Mouse (Mus musculus) stomach, postnatal 0 days (tissue): ENCODE results near the gene Fdxr. TPM values are rescaled to one million over a fixed set of nuclear protein-coding genes. Genes with fewer than 3 reads are reported as not detected.

Source experiments
- ATAC-seq: fragments of 200-750 bp; cut with Nextera tagmentation; 2 replicates; pipeline ENCODE4 v1.8.0; 2017; ENCODE audit not compliant: low FRiP score, low TSS enrichment
- DNase-seq: peaks from one replicate; pipeline ENCODE4 v3.0.0-alpha.2; 2016; ENCODE audit warnings: low spot score
- H3K27ac ChIP-seq: fragments of 300-500 bp; sonication (generic); replicated peaks from 2 replicates; pipeline ENCODE4 v1.5.1; 2014; ENCODE audit warnings: mild to moderate bottlenecking, control low read depth
- H3K27me3 ChIP-seq: fragments of 300-500 bp; sonication (generic); 2 replicates; pipeline ENCODE4 v1.6.1; 2014; ENCODE audit warnings: low read length; ENCODE audit not compliant: control insufficient read depth, insufficient read depth
- H3K36me3 ChIP-seq: fragments of 300-500 bp; sonication (generic); 2 replicates; pipeline ENCODE4 v1.6.1; 2014; ENCODE audit warnings: low read length, mixed read lengths; ENCODE audit not compliant: control insufficient read depth, insufficient read depth
- H3K4me1 ChIP-seq: fragments of 300-500 bp; sonication (generic); replicated peaks from 2 replicates; pipeline ENCODE4 v1.6.1; 2014; ENCODE audit warnings: antibody characterized with exemption; ENCODE audit not compliant: control insufficient read depth, insufficient read depth
- H3K4me2 ChIP-seq: fragments of 300-500 bp; sonication (generic); replicated peaks from 2 replicates; pipeline ENCODE4 v1.6.1; 2014; ENCODE audit warnings: low read depth, mild to moderate bottlenecking, control low read depth, moderate library complexity
- H3K4me3 ChIP-seq: fragments of 300-500 bp; sonication (generic); 2 replicates; pipeline ENCODE4 v1.5.1; 2014; ENCODE audit warnings: low read depth, low read length, control low read depth
- H3K9ac ChIP-seq: fragments of 300-500 bp; sonication (generic); 2 replicates; pipeline ENCODE4 v1.6.1; 2014; ENCODE audit warnings: mild to moderate bottlenecking, low read length, control low read depth, mixed read lengths
- H3K9me3 ChIP-seq: fragments of 300-500 bp; sonication (generic); 2 replicates; pipeline ENCODE4 v1.6.1; 2016; ENCODE audit warnings: low read length; ENCODE audit not compliant: control insufficient read depth
- CTCF ChIP-seq: IDR thresholded peaks from 2 replicates; pipeline ENCODE4 v1.5.1; 2016; ENCODE audit warnings: antibody characterized with exemption, low read depth, mild to moderate bottlenecking, moderate library complexity
- EP300 ChIP-seq: optimal IDR thresholded peaks from 2 replicates; pipeline ENCODE3; 2016; ENCODE audit warnings: antibody characterized with exemption
- WGBS: fragments of 180-500 bp; shearing (Covaris S2); extraction: QIAGEN DNeasy Blood & Tissue Kit; methylation state at CpG from one replicate; pipeline ENCODE4 v1.1.7; 2014; 5-methylcytosine and 5-hydroxymethylcytosine counted together
- polyA plus RNA-seq: library from polyadenylated mRNA; unstranded; fragments of >200 nt; fragmentation: Nextera tagmentation; extraction: Ambion mirVana; gene quantifications from 2 replicates; pipeline ENCODE4 v1.2.1, GENCODE M21; 2015

Gene Fdxr
- polyA plus RNA-seq, 1 experiment from 2014 or later, result 6.7 TPM

DNA sequence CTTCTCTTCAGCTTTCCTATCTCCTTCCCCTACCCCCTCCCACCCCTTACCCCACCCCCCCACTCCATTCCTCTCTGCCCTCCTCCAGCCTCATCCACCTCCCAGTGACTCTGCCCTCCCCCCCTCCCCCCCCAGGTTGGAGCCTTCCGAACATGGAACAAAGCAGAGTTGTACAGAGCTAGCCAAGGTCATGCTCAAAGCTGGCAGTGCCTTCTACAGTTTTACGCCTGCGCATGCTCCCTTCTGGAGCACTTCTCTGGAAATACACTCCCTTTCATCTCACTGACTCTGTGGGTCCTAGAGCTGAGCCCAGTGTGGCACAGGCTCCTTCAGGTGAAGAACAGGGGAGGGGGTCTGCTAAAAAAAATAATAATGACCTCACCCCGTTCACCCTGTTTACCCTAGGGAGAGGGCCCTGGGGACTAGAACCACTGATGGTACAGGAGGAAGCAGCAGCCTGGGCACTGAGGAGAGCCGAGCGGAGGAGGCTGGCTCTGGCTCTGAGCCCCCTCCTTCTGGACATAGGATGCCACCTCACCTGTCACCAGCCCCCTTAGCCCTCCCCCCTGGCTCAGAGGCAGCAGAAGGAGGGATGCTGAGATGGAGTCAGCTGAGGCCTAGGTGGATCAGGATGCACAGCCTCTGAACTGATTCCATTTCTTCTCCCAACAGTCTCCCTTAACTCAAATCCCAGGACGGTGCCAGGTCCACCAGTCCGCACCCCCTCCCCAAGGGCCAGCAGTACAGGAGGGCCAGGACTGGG lies 6.1 kb upstream of the Fdxr start:
- Histone ChIP-seq H3K9me3 (no peaks in the 10 kb centered on the region), H3K4me2 (no peak overlapping the region), H3K27ac (no peak overlapping the region), H3K4me3 (no peak overlapping the region), H3K9ac (no peak overlapping the region; the same call in 1 of the 2 replicates), H3K27me3 (no peaks in the 10 kb centered on the region), H3K36me3 (no peaks in the 10 kb centered on the region), H3K4me1 (peaks cover under 1% of the 10 kb centered on the region; the same call in 1 of the 2 replicates)
- WGBS, result 75% methylated on average over 8 of the region's 8 CpGs
- ATAC-seq (0 out of 2 replicates have a peak, but pooled peaks have one; percentile 14), DNase-seq (no peak)
- no peak for TF ChIP-seq CTCF
- TF ChIP-seq EP300, result no peak

DNA sequence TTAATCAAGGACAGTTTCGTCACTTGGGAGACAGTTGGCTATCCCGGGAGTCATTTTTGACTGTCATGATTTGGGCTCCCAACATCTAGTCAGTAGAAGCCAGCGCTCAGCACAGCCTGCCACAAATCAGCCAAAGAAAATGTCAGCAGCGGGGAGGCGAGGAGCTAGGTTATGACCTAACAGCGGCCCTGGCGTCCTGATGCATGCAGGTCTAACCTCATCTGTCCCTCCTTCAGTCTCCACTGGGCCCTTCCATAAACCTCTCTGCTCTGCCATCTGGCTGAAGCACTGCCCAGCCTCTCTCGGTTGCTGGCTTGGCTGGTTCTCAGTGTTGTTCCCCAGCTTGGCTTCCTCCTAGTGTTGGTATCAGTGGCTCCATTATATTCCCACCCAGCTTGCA lies 5.4 kb upstream of the Fdxr start:
- no peak overlapping the region for H3K4me2 ChIP-seq
- H3K27ac ChIP-seq, result no peak overlapping the region; the same call in 1 of the 2 replicates
- no peak overlapping the region for H3K4me3 ChIP-seq
- peaks cover 3% of the 10 kb centered on the region; the same call in 1 of the 2 replicates for H3K4me1 ChIP-seq
- 72% methylated on average over 8 of the region's 8 CpGs for WGBS
- ATAC-seq (no peak), DNase-seq (no peak)
- H3K9me3 ChIP-seq, result no peaks in the 10 kb centered on the region
- H3K9ac ChIP-seq, result no peak overlapping the region
- no peak for TF ChIP-seq CTCF
- no peak for TF ChIP-seq EP300
- H3K27me3 ChIP-seq, result no peaks in the 10 kb centered on the region
- H3K36me3 ChIP-seq, result no peaks in the 10 kb centered on the region

DNA sequence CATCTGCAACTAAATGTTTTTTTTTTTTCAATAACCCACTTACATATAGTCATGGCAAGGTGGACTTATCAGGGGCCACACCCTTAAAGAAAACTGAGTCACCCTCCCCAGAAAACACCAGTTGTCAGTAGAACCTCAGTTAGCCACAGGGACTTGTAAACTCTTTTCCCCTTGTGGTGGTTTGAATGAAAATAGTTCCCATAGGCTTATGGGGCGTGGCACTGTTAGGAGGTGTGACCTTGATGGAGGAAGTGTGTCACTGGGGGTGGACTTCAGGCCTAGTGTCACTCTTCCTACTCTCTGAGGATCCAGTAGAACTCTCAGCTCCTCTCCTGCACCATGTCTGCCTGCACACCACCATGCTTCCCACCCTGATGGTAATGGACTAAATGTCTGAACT lies 2.9 kb upstream of the Fdxr start:
- Histone ChIP-seq H3K4me3 (no peak overlapping the region), H3K27me3 (no peaks in the 10 kb centered on the region), H3K9ac (no peak overlapping the region), H3K27ac (no peak overlapping the region), H3K9me3 (no peaks in the 10 kb centered on the region), H3K36me3 (no peaks in the 10 kb centered on the region), H3K4me2 (no peak overlapping the region), H3K4me1 (peaks cover 3% of the 10 kb centered on the region; the same call in 1 of the 2 replicates)
- peak; percentile 28 for TF ChIP-seq CTCF
- no peak for TF ChIP-seq EP300
- DNase-seq (peak; percentile 52), ATAC-seq (no peak)
- WGBS, result 65% methylated on average over 1 of the region's 1 CpGs

- ATAC-seq, result no peak
- H3K4me1 ChIP-seq, result peaks cover 3% of the 10 kb centered on the region; the same call in 1 of the 2 replicates
- no peak overlapping the region for H3K9ac ChIP-seq
- no peak for DNase-seq
- WGBS, result 62% methylated on average over 6 of the region's 6 CpGs
- H3K4me2 ChIP-seq, result no peak overlapping the region
- H3K27ac ChIP-seq, result no peak overlapping the region
- H3K36me3 ChIP-seq, result no peaks in the 10 kb centered on the region
- no peaks in the 10 kb centered on the region for H3K27me3 ChIP-seq
- no peak overlapping the region for H3K4me3 ChIP-seq
- TF ChIP-seq CTCF (no peak), EP300 (no peak)
- H3K9me3 ChIP-seq, result no peaks in the 10 kb centered on the region
Measured at GRCm38 (mm10) chr11:115278176-115278575, 1.3 kb upstream of the Fdxr start.

GRCm38 (mm10) chr11:115277604-115277975 lies 740 bp upstream of the Fdxr start:
- WGBS, result 18% methylated on average over 7 of the region's 7 CpGs
- TF ChIP-seq EP300, result no peak
- no peak for TF ChIP-seq CTCF
- H3K27me3 ChIP-seq, result no peaks in the 10 kb centered on the region
- ATAC-seq, result no peak
- peak overlapping the region; percentile 55 for H3K4me3 ChIP-seq
- peaks cover 3% of the 10 kb centered on the region; the same call in 1 of the 2 replicates for H3K4me1 ChIP-seq
- H3K9ac ChIP-seq, result peak overlapping the region; percentile 69
- DNase-seq, result no peak
- H3K36me3 ChIP-seq, result no peaks in the 10 kb centered on the region
- peak overlapping the region; percentile 85 for H3K27ac ChIP-seq
- H3K9me3 ChIP-seq, result no peaks in the 10 kb centered on the region
- peak overlapping the region; percentile 90 for H3K4me2 ChIP-seq

DNA sequence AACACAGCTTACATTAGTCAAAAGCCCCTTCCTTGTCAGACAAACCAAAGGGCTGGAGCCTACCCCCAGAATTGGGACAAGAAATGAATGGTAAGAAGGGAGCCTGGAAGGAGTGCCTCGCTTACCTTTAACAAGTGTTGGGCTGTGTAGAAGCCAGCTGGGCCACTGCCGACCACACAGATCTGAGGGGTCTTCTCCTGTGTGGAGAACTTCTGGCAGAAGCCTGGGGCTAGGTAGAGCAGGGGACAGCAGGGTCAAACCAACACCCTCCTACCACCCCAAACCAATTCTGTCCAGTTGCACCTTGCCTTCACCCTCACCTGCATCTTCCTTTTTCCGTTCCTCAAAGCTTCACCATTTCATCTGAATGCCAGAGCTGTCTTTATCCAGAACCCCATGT lies 896 bp downstream of the Fdxr start:
- Histone ChIP-seq H3K36me3 (no peaks in the 10 kb centered on the region), H3K27ac (no peak overlapping the region), H3K27me3 (no peaks in the 10 kb centered on the region), H3K9ac (peak overlapping the region; percentile 69; the same call in 1 of the 2 replicates), H3K9me3 (no peaks in the 10 kb centered on the region), H3K4me1 (peaks cover 3% of the 10 kb centered on the region; the same call in 1 of the 2 replicates), H3K4me3 (peak overlapping the region; percentile 55; the same call in 1 of the 2 replicates), H3K4me2 (peak overlapping the region; percentile 86)
- WGBS, result 58% methylated on average over 3 of the region's 3 CpGs
- ATAC-seq (no peak), DNase-seq (no peak)
- TF ChIP-seq EP300, result no peak
- TF ChIP-seq CTCF, result no peak
